Mouse (Mus musculus) frontal cortex, adult 2 months (tissue): ENCODE measurements around the gene Sctr. TPM values are rescaled to one million over a fixed set of nuclear protein-coding genes. Genes with fewer than 3 reads are reported as not detected.

ENCODE experiments used
- DNase-seq, 2 experiments: peaks; one replicate each; pipeline ENCODE4 v3.0.0; 2022; ENCODE audit warnings: low spot score in 1 of 2; ENCODE audit errors: extremely low spot score in 1 of 2
- polyA plus RNA-seq: library from polyadenylated mRNA; depleted of rRNA; stranded (reverse); fragments of >200 nt; gene quantifications from 2 replicates; pipeline ENCODE4 v1.2.3, GENCODE M21; 2012

Gene Sctr
- polyA plus RNA-seq, 1 experiment: 0.66 TPM

DNA sequence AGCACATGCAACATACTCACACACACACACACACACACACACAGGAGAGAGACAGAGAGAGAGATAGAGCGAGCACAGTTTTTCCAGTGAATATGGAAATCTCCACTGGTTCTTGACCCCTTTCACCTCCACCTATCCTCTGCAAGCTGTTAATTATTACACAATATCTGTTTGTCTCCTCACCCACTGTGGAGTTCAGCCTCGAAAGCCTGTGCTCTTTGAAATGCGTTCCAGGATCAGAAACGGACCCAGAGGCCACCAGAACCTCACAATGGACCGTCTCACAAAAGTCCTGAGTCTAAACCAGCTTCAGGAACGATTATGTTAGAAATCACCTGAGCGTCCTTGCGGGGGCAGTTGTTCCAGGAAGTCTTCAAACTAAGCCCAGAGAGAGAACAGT, 59.5 kb downstream of the Sctr start:
- no peak for DNase-seq

- no peak for DNase-seq
These were observed 59.9 kb downstream of the Sctr start for GRCm38 (mm10) chr1:120066625-120067024.

DNA sequence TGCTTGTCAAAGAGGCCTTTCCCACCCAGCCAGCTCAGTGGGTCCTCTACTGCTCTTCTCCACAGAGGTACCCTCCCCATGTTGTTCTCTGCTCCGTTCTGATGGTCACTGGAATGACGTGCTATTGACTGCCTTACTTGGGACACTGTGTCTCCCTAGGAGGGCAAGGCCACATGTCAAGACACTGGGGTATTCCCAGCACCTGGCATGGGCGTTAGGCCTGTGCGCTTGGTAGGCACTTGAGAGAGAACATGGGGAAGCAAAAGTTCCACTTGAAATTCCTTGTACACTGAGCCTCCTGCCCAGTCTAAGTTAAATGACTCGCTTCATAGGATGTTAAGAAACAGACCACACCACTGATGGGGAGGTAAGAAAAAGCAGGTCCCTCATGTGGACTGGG, 62.4 kb downstream of the Sctr start:
- no peak for DNase-seq

GRCm38 (mm10) chr1:120070168-120070567, 63.5 kb downstream of the Sctr start:
- DNase-seq: no peak

DNA sequence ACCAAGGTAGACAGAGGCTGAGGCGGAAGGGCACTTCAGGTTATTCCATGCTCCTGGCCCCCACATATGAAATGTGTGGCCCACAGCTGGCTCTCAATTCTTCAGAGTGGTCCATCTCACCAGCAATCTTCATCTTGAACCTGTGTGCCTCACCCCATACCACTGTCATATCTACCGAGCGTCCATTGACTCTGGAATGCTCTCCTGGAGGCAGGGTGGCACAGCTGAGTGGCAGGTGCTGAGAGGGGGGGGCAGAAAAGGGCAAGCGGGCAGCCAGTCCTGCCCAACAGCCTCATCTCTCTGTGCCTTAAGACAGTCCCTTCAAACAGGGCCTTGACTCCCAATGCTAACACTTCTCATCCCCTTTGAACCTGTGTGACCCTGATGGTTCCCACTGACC, 64.4 kb downstream of the Sctr start:
- DNase-seq: no peak

GRCm38 (mm10) chr1:120072900-120073299, 66.2 kb downstream of the Sctr start:
- DNase-seq: no peak

DNA sequence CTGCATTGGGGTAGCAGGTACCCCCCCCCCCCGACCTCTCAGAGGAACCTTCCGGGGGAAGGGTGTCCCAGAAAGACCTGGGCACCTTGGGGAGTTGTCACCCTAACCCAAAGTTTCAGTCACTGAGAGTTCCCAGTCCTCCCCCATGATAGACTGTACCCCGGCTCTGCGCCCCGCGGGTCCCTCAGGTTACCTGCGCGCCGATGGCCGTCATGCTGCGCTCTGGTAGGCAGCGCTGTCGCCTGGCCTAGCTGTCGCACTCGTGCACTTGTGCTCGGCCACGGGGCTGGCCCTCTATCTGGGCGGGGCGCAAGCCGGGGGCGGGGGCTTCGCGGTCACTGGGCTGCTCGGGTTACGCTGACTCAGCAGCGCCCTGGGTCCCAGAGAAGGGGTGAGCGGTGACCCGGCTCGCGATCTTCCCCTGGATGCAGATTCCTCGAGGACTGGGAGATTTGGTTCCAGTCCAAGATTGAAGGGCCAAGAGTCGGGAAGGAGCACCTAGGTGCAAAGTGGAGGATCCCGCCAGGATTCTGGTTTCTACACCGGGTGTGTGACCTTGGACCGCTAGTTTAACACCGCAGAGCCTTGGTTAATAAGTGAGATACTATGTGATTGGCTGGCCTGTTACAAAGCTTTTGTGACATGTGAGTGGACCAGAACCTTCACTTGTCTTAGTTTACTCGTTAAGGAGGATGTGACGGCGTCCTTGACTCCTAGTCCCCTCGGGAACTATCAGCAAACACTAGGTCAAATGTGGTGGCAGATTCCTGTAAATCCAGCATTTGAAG, 67.0 kb downstream of the Sctr start, which contains the start of gene Tmem37:
Tmem37 (minus strand) TSS at position 556 of the 788 bp plus-strand sequence.
- peak in 1 of 2 experiments; percentile 25 for DNase-seq

- peak in 1 of 2 experiments; percentile 29 for DNase-seq
These were observed 67.6 kb downstream of the Sctr start for GRCm38 (mm10) chr1:120074307-120074702.

DNA sequence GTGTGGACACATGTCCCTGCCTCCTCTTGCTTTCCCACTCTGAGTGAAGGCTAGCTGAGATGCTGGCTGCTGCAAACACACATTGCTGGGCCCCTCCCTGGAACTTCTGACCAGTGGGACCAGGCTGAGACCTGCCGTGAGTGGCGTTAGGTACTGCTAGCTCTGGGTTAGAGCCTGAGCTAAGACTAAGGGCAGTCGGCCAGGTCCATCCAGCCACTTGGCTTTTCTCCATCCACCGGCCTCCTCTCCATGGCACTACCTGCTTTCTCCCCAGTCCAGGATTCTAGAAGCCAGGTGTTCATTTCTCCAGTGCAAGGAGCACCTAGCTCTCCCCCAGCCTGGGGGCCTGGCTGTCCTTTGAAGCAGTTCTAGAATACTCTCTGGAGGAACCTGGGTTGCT, 68.2 kb downstream of the Sctr start:
- DNase-seq: no peak

DNA sequence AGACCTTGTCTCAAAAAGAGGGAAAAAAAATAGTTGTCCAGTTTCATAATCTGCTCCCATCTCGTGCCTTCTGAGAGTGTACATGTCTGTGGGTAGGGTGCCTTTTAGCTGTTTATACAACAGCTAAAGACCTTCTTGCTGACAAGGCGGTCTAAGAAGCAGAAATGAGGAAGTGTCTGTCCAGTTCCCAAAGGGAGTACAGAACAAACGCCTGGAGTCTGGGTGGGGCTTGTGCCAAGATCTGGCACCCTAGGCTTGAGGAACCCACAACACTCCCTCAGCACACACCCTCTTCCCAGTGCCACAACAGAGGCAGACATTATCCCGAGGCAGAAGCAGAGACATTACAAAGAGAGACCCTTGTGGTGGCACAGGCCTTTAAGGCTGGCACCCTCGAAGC, 68.8 kb downstream of the Sctr start:
- DNase-seq: no peak

DNA sequence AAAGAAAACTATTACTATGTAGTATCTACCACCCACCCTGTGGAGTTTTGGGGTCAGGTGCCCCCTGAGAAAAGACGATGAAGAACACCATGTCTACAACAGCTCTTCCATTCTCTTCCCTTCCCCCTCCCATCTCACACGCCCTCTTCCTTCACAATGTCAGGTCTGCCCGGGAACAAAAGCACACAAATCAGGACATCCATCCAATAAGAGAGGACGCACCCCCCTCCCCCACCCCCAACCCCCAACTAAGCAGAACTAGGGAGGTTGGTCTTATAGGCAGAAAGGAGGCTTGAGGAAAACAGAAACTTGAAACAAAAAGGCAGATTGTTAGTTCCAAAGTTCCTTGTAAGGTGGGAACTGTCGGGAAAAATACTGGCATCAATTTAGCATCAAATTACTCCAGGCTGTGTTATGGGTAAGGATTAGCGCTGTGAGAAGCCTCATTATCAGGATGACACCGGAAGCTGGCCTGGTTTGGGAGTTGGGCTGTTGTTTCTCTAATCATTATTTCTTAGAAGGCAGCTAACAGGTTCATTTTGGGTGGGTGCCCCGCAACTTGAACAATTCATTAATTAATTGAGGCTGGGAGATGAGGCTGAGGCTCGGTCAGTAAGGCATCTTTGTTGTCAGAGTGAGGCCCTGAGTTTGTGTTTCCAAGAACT, 71.2 kb downstream of the Sctr start:
- no peak for DNase-seq

DNA sequence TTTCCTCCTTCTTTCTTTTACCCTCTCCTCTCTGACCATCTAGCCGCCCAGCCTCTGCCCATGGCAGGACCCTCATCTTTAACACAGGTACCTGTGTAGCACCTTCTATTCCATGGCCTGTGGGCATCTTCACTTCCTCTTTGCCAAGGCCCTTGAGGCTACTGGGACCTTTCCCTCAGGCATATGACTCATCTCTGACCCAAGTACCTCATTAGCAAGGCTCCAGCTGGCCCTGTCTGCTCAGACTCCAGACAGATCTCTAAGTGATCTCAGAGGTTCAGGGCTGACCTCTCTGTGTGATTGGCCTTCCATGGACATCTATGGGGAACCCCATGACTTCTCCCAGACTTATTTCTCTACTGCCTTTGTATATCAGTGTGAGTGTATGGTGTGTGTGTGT, 73.9 kb downstream of the Sctr start:
- DNase-seq: no peak

DNA sequence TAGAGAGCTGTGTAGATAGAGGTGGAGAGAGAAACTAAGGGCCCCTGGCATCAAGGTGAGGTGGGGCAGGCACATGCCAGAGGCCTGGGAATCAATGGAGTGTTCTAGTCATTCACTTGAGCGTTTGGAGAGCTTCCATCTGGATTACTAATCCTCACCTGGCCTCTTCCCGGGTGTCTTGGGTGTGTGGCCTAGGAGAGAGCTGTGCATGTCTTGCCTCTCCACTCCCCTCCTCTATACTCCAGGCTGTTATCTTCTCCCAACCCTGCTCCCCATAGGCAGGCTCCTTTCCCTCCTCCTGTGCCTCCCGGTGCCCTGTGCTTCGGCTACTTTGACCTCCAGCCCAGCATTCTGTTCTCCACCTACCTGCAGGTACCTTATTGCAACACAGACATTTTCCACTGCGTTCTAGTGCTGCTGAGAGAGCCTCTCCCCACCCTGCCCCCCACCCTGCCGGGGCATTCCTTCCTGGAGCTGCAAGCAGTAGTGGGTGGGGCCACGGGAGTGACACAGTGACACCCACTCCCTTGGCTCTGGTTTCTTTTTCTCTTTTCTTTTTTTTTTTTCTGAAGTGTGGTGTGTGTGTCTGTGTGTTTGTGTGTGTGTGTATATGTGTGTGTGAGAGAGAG, 76.4 kb downstream of the Sctr start:
- no peak for DNase-seq

- no peak for DNase-seq
These were observed 77.3 kb downstream of the Sctr start for GRCm38 (mm10) chr1:120083921-120084517.

DNA sequence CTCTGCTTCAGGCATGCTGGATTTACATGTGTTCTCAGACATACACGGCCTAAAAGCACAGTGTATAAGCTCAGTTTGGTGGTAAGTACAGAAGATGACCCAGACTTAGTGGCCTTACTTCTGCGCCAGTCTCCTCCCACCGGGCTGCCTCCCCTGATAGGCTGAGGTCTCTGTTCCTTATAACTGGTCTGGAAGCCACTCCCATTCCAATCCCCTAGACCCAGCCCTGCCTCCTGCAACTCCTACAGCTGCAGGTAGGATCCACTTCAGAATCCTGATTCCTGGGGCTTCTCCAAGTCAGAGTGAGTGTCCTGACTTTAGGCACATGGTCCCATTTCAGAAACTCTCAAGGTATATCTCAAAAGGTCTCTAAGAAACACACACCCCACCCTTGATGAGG, 79.0 kb downstream of the Sctr start:
- DNase-seq: no peak

GRCm38 (mm10) chr1:120086644-120087043, 80.0 kb downstream of the Sctr start:
- DNase-seq: no peak

GRCm38 (mm10) chr1:120089180-120089579, 82.5 kb downstream of the Sctr start:
- DNase-seq: no peak

- DNase-seq: no peak
These were observed 84.3 kb downstream of the Sctr start for GRCm38 (mm10) chr1:120090880-120091570.

DNA sequence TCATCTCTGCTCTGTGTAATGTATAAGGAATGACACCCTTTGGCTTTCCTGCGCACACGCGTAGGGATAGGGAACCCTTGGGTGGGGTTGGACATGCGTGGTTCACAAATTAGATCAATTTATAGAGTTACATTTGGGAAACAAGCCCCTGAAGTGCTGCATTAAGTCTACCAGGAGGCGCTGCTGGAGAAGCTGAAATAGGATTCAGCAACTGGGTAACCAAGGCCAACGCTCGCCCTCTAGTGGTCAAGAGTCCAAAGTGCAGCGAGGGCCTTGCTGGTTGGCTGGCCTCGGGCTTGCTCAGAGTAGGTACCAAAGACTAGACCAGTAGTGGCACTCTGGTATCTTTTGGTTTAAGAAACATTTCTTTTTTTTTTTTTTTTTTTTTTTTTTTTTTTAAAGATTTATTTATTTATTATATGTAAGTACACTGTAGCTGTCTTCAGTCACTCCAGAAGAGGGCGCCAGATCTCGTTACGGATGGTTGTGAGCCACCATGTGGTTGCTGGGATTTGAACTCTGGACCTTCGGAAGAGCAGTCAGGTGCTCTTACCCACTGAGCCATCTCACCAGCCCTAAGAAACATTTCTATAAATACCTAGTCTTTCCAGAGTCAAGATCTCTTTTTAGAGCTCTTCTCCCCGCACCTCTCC, 86.9 kb downstream of the Sctr start:
- peak; percentile 75 to 96 for DNase-seq

DNA sequence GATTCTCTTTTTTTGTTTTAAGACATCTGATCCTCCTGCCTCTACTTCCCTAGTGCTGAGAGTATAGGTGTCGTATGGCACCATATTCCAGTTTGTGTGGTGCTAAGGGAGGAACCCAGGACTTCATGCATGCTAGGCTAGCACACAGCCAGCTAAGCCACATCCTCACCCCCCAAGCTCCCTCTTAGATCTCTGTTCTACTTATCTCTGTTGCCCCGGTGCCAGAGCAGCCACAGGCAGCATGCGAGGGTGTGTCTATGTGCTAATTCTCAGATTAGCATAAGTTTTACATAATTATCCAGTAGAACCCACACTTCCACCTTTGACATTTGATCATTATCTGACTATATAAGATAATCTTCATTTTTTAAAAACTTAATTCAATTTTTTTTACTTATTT, 88.2 kb downstream of the Sctr start:
- no peak for DNase-seq
